Comparison of ENCODE assay signal across 9 mouse cellular contexts in genomic region chr17:34029890-34030595, GRCm38 (mm10). TPM values are rescaled to one million over a fixed set of nuclear protein-coding genes. Genes with fewer than 3 reads are reported as not detected.
A peak's percentile ranks its signal among the peaks of the same experiment; 100 is the strongest.
DNase-seq lines count a peak whose midpoint lies in the region; ATAC-seq and TF ChIP-seq lines count a peak whose summit lies in the region.
"Had no signal": no experiment of that assay in that cellular context is flagged by ENCODE, and none has a peak within 500 bp of the region (broad histone marks: within the 10 kb centered on the region; RNA-seq: fewer than 3 reads in every experiment).

No protein-coding gene starts in this region.

- peak overlapping the region; percentile 93 for H3K4me3 ChIP-seq in ES-Bruce4 (ENCODE audit: low read depth, low read length)
- H3K4me3 ChIP-seq in forebrain, embryonic 10.5 days, result peak overlapping the region; percentile 98
- H3K4me3 ChIP-seq in limb, embryonic 11.5 days (ENCODE audit: low read depth, low read length), result peak overlapping the region; percentile 88
- peak overlapping the region; percentile 89 for H3K4me3 ChIP-seq in small intestine, adult 2 months (ENCODE audit: low read depth, low read length)

- TF ChIP-seq POLR2A in ES-Bruce4 (IDR thresholded peaks at IDR 0.05; ENCODE audit: insufficient read depth, low read length), result no peak
- TF ChIP-seq POLR2A in small intestine, adult 2 months (IDR thresholded peaks at IDR 0.05; ENCODE audit: low read depth, low read length), result no peak

- H3K9ac ChIP-seq in ES-Bruce4 (ENCODE audit: low read depth, poor library complexity, severe bottlenecking), result peak overlapping the region; percentile 97
- peak overlapping the region; percentile 92; the same call in 1 of the 2 replicates for H3K9ac ChIP-seq in limb, embryonic 11.5 days (ENCODE audit: low read length)

- 79% methylated on average over 21 of the region's 21 CpGs for WGBS in forebrain, embryonic 10.5 days
- 85% methylated on average over 21 of the region's 21 CpGs for WGBS in limb, embryonic 11.5 days
- WGBS in small intestine, adult 2 months, result 79% methylated on average over 21 of the region's 21 CpGs

- DNase-seq in heart, adult 11 months, result peak; percentile 93
- DNase-seq in heart, postnatal 36 days, result no peak
- no peak for DNase-seq in forebrain, embryonic 10.5 days (ENCODE audit: extremely low spot score, low spot score)
- no peak for DNase-seq in limb, embryonic 11.5 days (ENCODE audit: low spot score)
- DNase-seq in frontal cortex, postnatal 25 days (ENCODE audit: low spot score in 2 of 2), result no peak
- DNase-seq in left cerebral cortex, postnatal 14 days (ENCODE audit: low spot score in 2 of 2), result no peak

- H3K27me3 ChIP-seq in ES-Bruce4 (ENCODE audit: control insufficient read depth, insufficient read depth, low read length, poor library complexity, severe bottlenecking), result no peaks in the 10 kb centered on the region
- H3K27me3 ChIP-seq in forebrain, embryonic 10.5 days (ENCODE audit: poor library complexity, severe bottlenecking), result no peaks in the 10 kb centered on the region
- H3K27me3 ChIP-seq in limb, embryonic 11.5 days (ENCODE audit: control insufficient read depth, insufficient read depth, low read length), result no peaks in the 10 kb centered on the region
- no peaks in the 10 kb centered on the region for H3K27me3 ChIP-seq in small intestine, adult 2 months (ENCODE audit: control insufficient read depth, insufficient read depth, low read length)
- H3K27me3 ChIP-seq: Patski had no signal

- no peak for TF ChIP-seq EP300 in ES-Bruce4 (IDR thresholded peaks at IDR 0.05; ENCODE audit: insufficient read depth, low read depth, low read length)

- intact Hi-C loops in heart, postnatal 36 days (cut with DNase I), result loop anchor here (5.0 kb wide), 1 partner anchor 87 kb away; the partner anchor contains the start of gene H2-DMa
- intact Hi-C loops in left cerebral cortex, postnatal 14 days (cut with DNase I), result loop anchor here (10.0 kb wide), 1 partner anchor 575 kb away; the partner anchor contains the start of genes Agpat1 and Rnf5

- peaks cover 24% of the 10 kb centered on the region for H3K36me3 ChIP-seq in ES-Bruce4 (ENCODE audit: control insufficient read depth, insufficient read depth, low read length, poor library complexity, severe bottlenecking)
- peaks cover 49% of the 10 kb centered on the region for H3K36me3 ChIP-seq in forebrain, embryonic 10.5 days (replicated peaks)
- H3K36me3 ChIP-seq in limb, embryonic 11.5 days (ENCODE audit: control insufficient read depth, insufficient read depth, low read length), result peaks cover 18% of the 10 kb centered on the region
- H3K36me3 ChIP-seq in small intestine, adult 2 months (ENCODE audit: control insufficient read depth, insufficient read depth, low read length), result peaks cover 19% of the 10 kb centered on the region

- H3K4me2 ChIP-seq in limb, embryonic 11.5 days (ENCODE audit: low read depth, severe bottlenecking), result peak overlapping the region; percentile 99

- H3K9me3 ChIP-seq in ES-Bruce4 (replicated peaks; ENCODE audit: control insufficient read depth, insufficient read depth, low read length, poor library complexity, severe bottlenecking), result no peaks in the 10 kb centered on the region
- H3K9me3 ChIP-seq in forebrain, embryonic 10.5 days, result no peaks in the 10 kb centered on the region
- no peaks in the 10 kb centered on the region for H3K9me3 ChIP-seq in limb, embryonic 11.5 days (ENCODE audit: control insufficient read depth, low read length)

- H3K27ac ChIP-seq in ES-Bruce4 (ENCODE audit: insufficient read depth, low read length), result no peak overlapping the region
- peak overlapping the region; percentile 100 for H3K27ac ChIP-seq in forebrain, embryonic 10.5 days
- no peak overlapping the region for H3K27ac ChIP-seq in limb, embryonic 11.5 days (replicated peaks; ENCODE audit: low read depth, low read length)
- no peak overlapping the region for H3K27ac ChIP-seq in small intestine, adult 2 months (ENCODE audit: insufficient read depth, low read depth, low read length)

- peaks cover 8% of the 10 kb centered on the region for H3K4me1 ChIP-seq in ES-Bruce4 (ENCODE audit: control insufficient read depth, insufficient read depth, low read length)
- H3K4me1 ChIP-seq in forebrain, embryonic 10.5 days, result peaks cover 85% of the 10 kb centered on the region
- peaks cover 55% of the 10 kb centered on the region for H3K4me1 ChIP-seq in limb, embryonic 11.5 days (ENCODE audit: control insufficient read depth, insufficient read depth, low read length)
- H3K4me1 ChIP-seq in small intestine, adult 2 months (ENCODE audit: control insufficient read depth, insufficient read depth, insufficient read length, low read length), result peaks cover 28% of the 10 kb centered on the region

- ATAC-seq in limb, embryonic 11.5 days (ENCODE audit: insufficient number of reproducible peaks, low FRiP score, low TSS enrichment, low read depth), result no peak
- ATAC-seq: Patski had no signal

- no peak for TF ChIP-seq CTCF in ES-Bruce4 (IDR thresholded peaks at IDR 0.05; ENCODE audit: low read depth, low read length)
- no peak for TF ChIP-seq CTCF in small intestine, adult 2 months (IDR thresholded peaks at IDR 0.05; ENCODE audit: extremely low read depth, insufficient read length, insufficient replicate concordance, low read depth, low read length)

RNA-seq across cellular contexts. Expression of gene Slc39a7, which starts 1.4 kb away (rescaled TPM):
- total RNA-seq in heart, postnatal 36 days (2021), result 10 to 100 TPM; 56.9 to 60.7 TPM
- 57.2 and 68.8 TPM in 2 replicates for polyA plus RNA-seq in ES-Bruce4 (2011; ENCODE audit: insufficient read depth, insufficient read length, low read depth, missing spikeins)
- 203 and 206 TPM in 2 replicates for polyA plus RNA-seq in forebrain, embryonic 10.5 days (2016; fragmentation: Nextera tagmentation; extraction: Ambion mirVana)
- 85.6 and 94.1 TPM in 2 replicates for polyA plus RNA-seq in limb, embryonic 11.5 days (2014; fragmentation: Nextera tagmentation; extraction: Ambion mirVana)
- polyA plus RNA-seq in small intestine, adult 2 months (2012; rRNA removed), result 81.5 and 119 TPM in 2 replicates
- 10 to 100 TPM; 95.3 to 99.9 TPM for total RNA-seq in left cerebral cortex, postnatal 14 days (2021)

RNA-seq across cellular contexts. Expression of gene Rxrb, which starts 1.6 kb away (rescaled TPM):
- 10 to 100 TPM; 39.8 to 41.8 TPM for total RNA-seq in heart, postnatal 36 days (2021)
- polyA plus RNA-seq in ES-Bruce4 (2011; ENCODE audit: insufficient read depth, insufficient read length, low read depth, missing spikeins), result 37.7 and 38.2 TPM in 2 replicates
- polyA plus RNA-seq in forebrain, embryonic 10.5 days (2016; fragmentation: Nextera tagmentation; extraction: Ambion mirVana), result 44.5 and 48.3 TPM in 2 replicates
- polyA plus RNA-seq in limb, embryonic 11.5 days (2014; fragmentation: Nextera tagmentation; extraction: Ambion mirVana), result 20.5 and 24.0 TPM in 2 replicates
- polyA plus RNA-seq in small intestine, adult 2 months (2012; rRNA removed), result 26.3 and 64.2 TPM in 2 replicates
- total RNA-seq in left cerebral cortex, postnatal 14 days (2021), result 10 to 100 TPM; 81.7 to 86.7 TPM

RNA-seq across cellular contexts. Expression of gene H2-Ke6, which starts 2.2 kb away (rescaled TPM):
- total RNA-seq in heart, postnatal 36 days (2021), result 100 to 1,000 TPM; 107 to 121 TPM
- 19.0 and 26.1 TPM in 2 replicates for polyA plus RNA-seq in ES-Bruce4 (2011; ENCODE audit: insufficient read depth, insufficient read length, low read depth, missing spikeins)
- 95.4 and 96.4 TPM in 2 replicates for polyA plus RNA-seq in forebrain, embryonic 10.5 days (2016; fragmentation: Nextera tagmentation; extraction: Ambion mirVana)
- polyA plus RNA-seq in limb, embryonic 11.5 days (2014; fragmentation: Nextera tagmentation; extraction: Ambion mirVana), result 34.9 and 37.7 TPM in 2 replicates
- 52.4 and 75.8 TPM in 2 replicates for polyA plus RNA-seq in small intestine, adult 2 months (2012; rRNA removed)
- total RNA-seq in left cerebral cortex, postnatal 14 days (2021), result 10 to 100 TPM; 27.7 to 30.1 TPM

RNA-seq across cellular contexts. Expression of gene Ring1, which starts 5.6 kb away (rescaled TPM):
- total RNA-seq in heart, postnatal 36 days (2021), result 10 to 100 TPM; 14.0 to 15.1 TPM
- 8.1 and 11.4 TPM in 2 replicates for polyA plus RNA-seq in ES-Bruce4 (2011; ENCODE audit: insufficient read depth, insufficient read length, low read depth, missing spikeins)
- 11.4 and 12.4 TPM in 2 replicates for polyA plus RNA-seq in forebrain, embryonic 10.5 days (2016; fragmentation: Nextera tagmentation; extraction: Ambion mirVana)
- polyA plus RNA-seq in limb, embryonic 11.5 days (2014; fragmentation: Nextera tagmentation; extraction: Ambion mirVana), result 3.8 and 5.6 TPM in 2 replicates
- polyA plus RNA-seq in small intestine, adult 2 months (2012; rRNA removed), result 15.5 and 29.9 TPM in 2 replicates
- 10 to 100 TPM; 25.3 to 30.8 TPM for total RNA-seq in left cerebral cortex, postnatal 14 days (2021)

RNA-seq across cellular contexts. Expression of gene Col11a2, which starts 9.2 kb away (rescaled TPM):
- 1 to 10 TPM in 1 of 2 experiments, under 1 TPM in 1; 0.98 to 1.9 TPM for total RNA-seq in heart, postnatal 36 days (2021)
- polyA plus RNA-seq in ES-Bruce4 (2011; ENCODE audit: insufficient read depth, insufficient read length, low read depth, missing spikeins), result 0.82 and 0.85 TPM in 2 replicates
- polyA plus RNA-seq in forebrain, embryonic 10.5 days (2016; fragmentation: Nextera tagmentation; extraction: Ambion mirVana), result 0.74 and 0.75 TPM in 2 replicates
- 2.6 and 5.0 TPM in 2 replicates for polyA plus RNA-seq in limb, embryonic 11.5 days (2014; fragmentation: Nextera tagmentation; extraction: Ambion mirVana)
- 0.90 and 2.4 TPM in 2 replicates for polyA plus RNA-seq in small intestine, adult 2 months (2012; rRNA removed)
- total RNA-seq in left cerebral cortex, postnatal 14 days (2021), result 10 to 100 TPM; 16.6 to 22.6 TPM
